Mouse (Mus musculus) left cerebral cortex, postnatal 14 days (tissue): Measurements from ENCODE around the gene Olfr313. TPM values are rescaled to one million over a fixed set of nuclear protein-coding genes. Genes with fewer than 3 reads are reported as not detected.
A peak's percentile ranks its signal among the peaks of the same experiment; 100 is the strongest.
"Not testable (repeated sequence)": the region's sequence is repeated elsewhere in the genome, so short reads cannot be mapped to it uniquely, and the experiment has no call there.

Experiments used
- DNase-seq, 2 experiments: peaks; one replicate each; pipeline ENCODE4 v3.0.0; 2021 to 2022; ENCODE audit warnings: low spot score in 2 of 2, mixed read lengths in 1 of 2
- intact Hi-C: fragments of 180-260 bp; cut with DNase I; formaldehyde crosslinking; loops from one replicate; pipeline ENCODE4 v1.15.1; 2025
- long read RNA-seq, 2 experiments: library from polyadenylated mRNA; stranded (forward); transcript quantifications; one replicate each; pipeline ENCODE4 v2.0.0; 2021
- total RNA-seq, 2 experiments: library from RNA; stranded (reverse); gene quantifications; 2 replicates each; pipeline ENCODE4 v1.2.3; 2021

Gene Olfr313
- not detected for total RNA-seq
- long read RNA-seq, experiment 1: 0 reads
- long read RNA-seq, experiment 2: 0 reads

DNA sequence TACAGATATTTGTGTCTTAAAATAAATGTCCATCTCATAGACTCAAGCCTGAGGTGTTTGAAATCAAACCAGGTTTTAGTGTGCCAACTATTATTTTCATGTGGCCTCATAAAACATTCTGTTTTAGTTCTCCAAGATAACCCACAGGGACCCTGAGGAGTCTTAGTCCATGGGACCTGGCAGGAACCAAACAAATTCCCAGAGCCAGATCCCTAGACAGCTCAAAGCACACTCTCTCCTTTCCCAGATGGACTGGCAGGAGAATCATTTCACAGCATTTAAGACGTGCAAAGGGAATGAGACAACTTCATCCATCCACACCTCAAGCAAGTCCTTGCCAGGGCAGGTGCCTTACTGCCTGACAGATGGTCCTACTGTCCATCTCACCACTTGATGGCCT lies at the start of gene Olfr313:
TSS of gene Olfr313 (plus strand) at position 301 of the 400 bp plus-strand sequence.
- DNase-seq, intact Hi-C loops: not testable (repeated sequence)

- intact Hi-C loops: no loop called here
- DNase-seq: no peak
Measured at GRCm38 (mm10) chr11:58772888-58773287, 41.9 kb upstream of the Olfr313 start, which contains the start of gene Olfr315. TSS of gene Olfr315 (plus strand) at chr11:58773188.

GRCm38 (mm10) chr11:58782480-58783089 lies 32.2 kb upstream of the Olfr313 start, which contains the start of gene Olfr314:
TSS of gene Olfr314 (plus strand) at chr11:58782952.
- intact Hi-C loops: no loop called here
- no peak for DNase-seq

DNA sequence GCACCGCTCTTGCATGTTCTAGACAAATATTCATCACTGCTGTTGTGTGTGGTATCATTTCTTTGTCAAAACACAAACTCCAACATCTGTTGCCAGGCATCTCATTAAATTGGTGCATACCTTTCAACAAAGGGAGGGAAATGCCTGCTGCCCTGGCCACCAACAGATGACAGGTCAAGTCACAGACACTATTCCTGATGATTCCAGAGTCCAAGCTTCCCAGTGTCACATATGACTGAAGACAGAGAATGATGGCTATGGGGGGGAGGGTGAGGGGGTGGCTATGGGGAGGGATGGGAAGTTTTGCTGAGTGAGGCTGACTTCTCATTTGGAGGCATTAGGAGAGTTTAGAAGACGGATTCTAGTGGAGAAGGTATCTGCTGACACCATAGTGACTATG lies 30.6 kb upstream of the Olfr313 start:
- intact Hi-C loops: no loop called here
- DNase-seq: no peak

- no peak for DNase-seq
- intact Hi-C loops: no loop called here
Measured at GRCm38 (mm10) chr11:58787651-58788050, 27.1 kb upstream of the Olfr313 start.

GRCm38 (mm10) chr11:58788346-58788745 lies 26.5 kb upstream of the Olfr313 start:
- DNase-seq: no peak
- intact Hi-C loops: no loop called here

GRCm38 (mm10) chr11:58789532-58789931 lies 25.3 kb upstream of the Olfr313 start:
- no peak for DNase-seq
- intact Hi-C loops: no loop called here

DNA sequence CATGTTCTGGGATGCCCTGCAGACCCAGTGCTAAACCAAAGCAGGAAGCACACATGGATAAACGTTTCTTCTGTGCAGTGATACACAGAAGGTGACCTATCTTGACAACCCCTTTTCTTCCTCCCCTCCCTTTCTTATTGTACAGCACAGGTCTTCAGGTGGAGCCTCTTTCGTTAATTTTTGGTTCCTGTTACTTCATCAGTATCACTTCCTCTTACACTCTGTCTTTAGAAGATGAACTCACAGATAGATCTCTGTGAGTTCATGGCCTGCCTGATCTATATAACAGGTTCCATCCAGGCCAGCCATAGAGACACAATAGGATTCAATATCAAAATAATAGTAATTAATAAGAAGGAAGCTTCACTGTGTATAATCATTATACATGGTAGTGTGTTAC lies 24.7 kb upstream of the Olfr313 start:
- DNase-seq: no peak
- intact Hi-C loops: no loop called here

- DNase-seq: no peak
- intact Hi-C loops: no loop called here
Measured at GRCm38 (mm10) chr11:58790646-58791045, 24.2 kb upstream of the Olfr313 start.

DNA sequence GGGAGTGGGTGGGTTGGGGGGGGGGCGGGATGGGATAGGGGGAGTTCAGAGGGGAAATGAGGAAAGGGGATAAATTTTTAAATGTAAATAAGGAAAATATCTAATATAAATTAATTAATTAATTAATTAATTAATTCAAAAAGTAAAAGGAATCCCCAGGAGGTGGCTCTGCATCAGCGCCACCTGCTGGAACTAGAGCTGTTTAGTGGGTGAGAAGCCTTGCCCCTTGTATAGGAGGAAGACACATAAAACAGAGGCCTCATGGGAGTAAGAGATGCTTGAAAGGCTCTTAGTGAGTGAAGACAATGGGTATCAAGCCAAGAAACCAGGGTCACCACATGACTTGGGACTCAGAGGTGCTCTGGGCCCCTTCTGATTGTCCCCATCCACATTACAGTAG lies 18.9 kb upstream of the Olfr313 start:
- intact Hi-C loops: no loop called here
- no peak for DNase-seq

GRCm38 (mm10) chr11:58796850-58797249 lies 17.9 kb upstream of the Olfr313 start:
- DNase-seq: peak; percentile 80 to 86
- intact Hi-C loops: no loop called here

DNA sequence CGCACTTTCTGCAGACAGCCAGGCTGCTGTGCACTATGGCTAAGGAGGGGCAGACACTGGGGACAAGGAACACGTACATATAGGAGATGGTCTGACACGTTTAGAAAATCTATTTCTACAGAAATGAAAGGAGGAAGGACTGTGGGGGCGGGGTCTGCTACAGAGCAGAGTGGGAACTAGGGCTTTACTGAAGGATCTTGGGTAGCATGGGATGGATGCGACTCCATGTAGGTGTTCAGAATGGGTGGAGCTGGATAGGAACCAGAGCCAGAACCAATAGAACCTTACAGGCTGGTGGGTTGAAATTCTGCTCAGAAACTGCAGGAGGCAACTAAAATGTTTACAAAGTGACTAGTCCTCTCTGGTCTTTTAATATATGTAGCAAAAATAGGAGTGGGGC lies 15.1 kb upstream of the Olfr313 start:
- DNase-seq: peak; percentile 20 to 37

DNA sequence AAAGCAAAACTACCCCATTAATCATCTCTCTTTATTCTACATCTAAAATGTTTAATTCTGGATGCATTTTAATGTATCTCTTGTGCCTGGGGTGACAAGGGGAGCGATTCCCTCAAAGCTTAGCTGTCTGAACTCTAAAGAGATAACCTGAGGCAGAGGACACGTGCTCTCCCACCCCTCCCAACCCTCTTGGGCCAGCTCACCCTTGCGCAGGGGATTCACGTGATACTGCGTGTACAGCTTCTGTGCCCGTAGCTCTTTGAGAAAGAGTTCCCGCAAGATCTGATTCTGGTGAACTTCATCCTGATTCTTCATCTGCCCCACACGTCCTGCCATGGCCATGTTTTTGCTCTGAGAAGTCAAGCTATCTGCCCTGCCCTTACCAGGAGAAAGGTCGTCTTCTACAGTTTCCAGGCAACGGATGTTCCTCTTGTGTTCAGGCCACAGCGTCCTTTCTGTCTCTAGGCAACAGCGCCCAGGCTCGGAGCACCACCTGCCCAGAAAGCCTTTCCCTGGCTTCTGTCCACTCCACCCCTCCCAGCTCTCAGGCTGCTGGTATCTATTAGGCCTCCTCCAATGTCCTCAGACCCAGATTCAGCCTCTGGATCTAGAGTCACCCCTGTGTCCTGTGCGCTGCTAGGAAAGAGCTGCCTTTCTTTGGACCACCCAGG lies 13.1 kb upstream of the Olfr313 start, which contains the start of gene Fam183b:
TSS of gene Fam183b (minus strand) at position 403 of the 671 bp plus-strand sequence.
- DNase-seq: peak in 1 of 2 experiments; percentile 41
- intact Hi-C loops: no loop called here

More for the DNA sequence above, 15.1 kb upstream of the Olfr313 start:
- intact Hi-C loops: no loop called here

DNA sequence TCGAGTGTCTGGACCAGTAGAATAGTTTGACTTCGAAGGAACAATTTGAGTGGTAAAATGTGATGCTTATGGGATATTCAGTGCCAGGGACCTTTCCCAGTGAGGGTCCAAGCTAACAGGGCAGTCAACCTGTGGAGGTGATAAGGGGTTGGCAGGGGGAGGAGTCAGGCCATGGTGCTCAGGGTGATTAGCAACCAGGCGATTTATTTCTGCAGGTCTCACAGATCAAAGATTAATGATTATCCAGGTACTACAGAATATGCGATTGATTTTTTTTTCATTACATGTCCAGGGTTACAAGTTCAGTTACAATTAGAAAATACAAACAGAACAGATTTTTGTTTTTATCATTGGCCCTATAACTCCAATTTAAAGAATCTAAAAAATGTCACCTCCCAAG lies 10.9 kb upstream of the Olfr313 start:
- intact Hi-C loops: no loop called here
- DNase-seq: no peak

- intact Hi-C loops: no loop called here
- DNase-seq: no peak
Measured at GRCm38 (mm10) chr11:58804393-58804792, 10.4 kb upstream of the Olfr313 start.

DNA sequence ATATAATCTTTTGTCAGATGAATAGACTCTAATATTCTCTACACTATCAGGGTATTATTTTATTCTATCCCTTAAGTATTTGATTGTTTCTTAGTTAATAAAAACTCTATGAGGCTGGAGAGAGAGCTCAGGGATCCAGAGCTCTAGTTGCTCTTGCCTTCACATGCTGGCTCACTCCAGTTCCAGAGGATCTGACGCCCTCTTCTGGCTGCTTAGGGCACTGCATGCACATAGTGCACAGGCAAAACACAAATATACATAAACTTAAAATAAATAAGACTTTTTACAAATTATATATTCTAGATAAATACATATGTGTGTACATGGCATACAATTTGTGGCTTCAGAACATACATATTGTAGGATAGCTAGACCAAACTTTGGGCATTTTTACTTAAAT lies 2.8 kb upstream of the Olfr313 start:
- DNase-seq: no peak

GRCm38 (mm10) chr11:58815676-58816075 lies 876 bp downstream of the Olfr313 start:
- intact Hi-C loops: no loop called here
- no peak for DNase-seq

More for the DNA sequence above, 2.8 kb upstream of the Olfr313 start:
- intact Hi-C loops: no loop called here

DNA sequence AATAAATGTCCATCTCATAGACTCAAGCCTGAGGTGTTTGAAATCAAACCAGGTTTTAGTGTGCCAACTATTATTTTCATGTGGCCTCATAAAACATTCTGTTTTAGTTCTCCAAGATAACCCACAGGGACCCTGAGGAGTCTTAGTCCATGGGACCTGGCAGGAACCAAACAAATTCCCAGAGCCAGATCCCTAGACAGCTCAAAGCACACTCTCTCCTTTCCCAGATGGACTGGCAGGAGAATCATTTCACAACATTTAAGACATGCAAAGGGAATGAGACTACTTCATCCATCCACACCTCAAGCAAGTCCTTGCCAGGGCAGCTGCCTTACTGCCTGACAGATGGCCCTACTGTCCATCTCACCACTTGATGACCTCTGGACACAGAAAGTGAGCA lies 14.1 kb downstream of the Olfr313 start, which contains the start of gene Olfr312:
TSS of gene Olfr312 (plus strand) at position 301 of the 400 bp plus-strand sequence.
- intact Hi-C loops, DNase-seq: not testable (repeated sequence)

DNA sequence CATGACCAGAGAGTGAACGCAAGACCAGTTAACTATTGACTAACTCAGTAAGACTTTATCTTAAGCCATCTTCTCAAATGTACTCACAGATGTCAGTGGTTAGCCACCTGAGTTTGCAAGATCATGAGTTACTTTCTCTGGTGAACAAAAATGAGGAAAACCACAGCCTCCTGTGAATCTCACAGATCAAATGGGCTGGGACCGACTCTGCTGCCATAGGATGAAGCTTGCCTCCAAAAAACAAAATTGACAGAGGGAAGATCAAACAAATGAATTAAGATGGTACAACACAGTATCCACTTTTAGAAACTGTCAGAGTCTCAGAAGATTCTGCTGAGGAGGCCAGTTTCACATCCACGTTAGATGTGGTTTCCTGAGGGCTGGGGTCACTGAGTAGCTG lies 15.0 kb downstream of the Olfr313 start:
- no peak for DNase-seq
- intact Hi-C loops: no loop called here

- DNase-seq, intact Hi-C loops: not testable (repeated sequence)
Measured at GRCm38 (mm10) chr11:58832541-58832940, 17.7 kb downstream of the Olfr313 start.

- DNase-seq, intact Hi-C loops: not testable (repeated sequence)
Measured at GRCm38 (mm10) chr11:58838951-58839350, 24.2 kb downstream of the Olfr313 start, which contains the start of gene Olfr311. TSS of gene Olfr311 (plus strand) at chr11:58839251.
